Mouse (Mus musculus): ENCODE measurements around the gene Sema3d. TPM values are rescaled to one million over a fixed set of nuclear protein-coding genes. Genes with fewer than 3 reads are reported as not detected.

Sema3d gene
- polyA plus RNA-seq, 1 experiment = 2.2 TPM

GRCm38 (mm10) chr5:12498227-12498928 lies 115.2 kb downstream of the Sema3d start:
- no peak for DNase-seq (ENCODE audit: low read depth in 1 of 2, low spot score in 2 of 2)
- WGBS = 91% methylated on average over 6 of the region's 6 CpGs

DNA sequence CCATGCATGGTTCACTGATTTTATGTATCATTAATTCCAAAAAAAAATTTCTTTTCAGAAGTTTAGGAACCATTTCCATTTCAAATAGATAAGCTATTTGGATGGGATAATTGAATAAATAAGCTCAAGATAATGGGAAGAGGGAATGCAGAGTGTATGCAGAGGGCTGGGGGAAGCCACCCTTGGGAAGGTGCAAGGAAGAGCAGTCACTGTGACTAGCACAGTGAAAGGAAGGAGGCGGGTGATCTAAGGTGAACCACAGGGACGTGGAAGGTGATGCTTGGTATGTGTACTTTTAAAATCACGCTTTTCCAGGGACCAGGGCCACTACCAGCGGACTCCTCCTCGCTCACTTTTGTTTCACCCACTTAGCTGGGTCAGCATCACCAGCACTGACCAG lies 115.9 kb downstream of the Sema3d start:
- Histone ChIP-seq H3K4me3 (ENCODE audit: extremely low read depth, insufficient read depth, insufficient read length) (no peak overlapping the region), H3K4me1 (ENCODE audit: control insufficient read depth, insufficient read depth, insufficient read length) (no peaks in the 10 kb centered on the region), H3K36me3 (ENCODE audit: control insufficient read depth, insufficient read depth, low read length) (no peaks in the 10 kb centered on the region), H3K27ac (ENCODE audit: insufficient read depth, low read length) (no peak overlapping the region), H3K27me3 (ENCODE audit: control insufficient read depth, insufficient read depth, low read length) (no peaks in the 10 kb centered on the region)
- DNase-seq (ENCODE audit: low read depth in 1 of 2, low spot score in 2 of 2) = no peak
- 94% methylated on average over 5 of the region's 5 CpGs for WGBS
- no peak for TF ChIP-seq CTCF (IDR thresholded peaks at IDR 0.05; ENCODE audit: extremely low read depth, insufficient read depth, insufficient read length, insufficient replicate concordance)
- no peak for TF ChIP-seq POLR2A (IDR thresholded peaks at IDR 0.05; ENCODE audit: low read depth, low read length)

More at GRCm38 (mm10) chr5:12498227-12498928, 115.2 kb downstream of the Sema3d start:
- no peaks in the 10 kb centered on the region for H3K27me3 ChIP-seq (ENCODE audit: control insufficient read depth, insufficient read depth, low read length)
- TF ChIP-seq CTCF (IDR thresholded peaks at IDR 0.05; ENCODE audit: extremely low read depth, insufficient read depth, insufficient read length, insufficient replicate concordance) (no peak), POLR2A (IDR thresholded peaks at IDR 0.05; ENCODE audit: low read depth, low read length) (no peak)
- no peak overlapping the region for H3K27ac ChIP-seq (ENCODE audit: insufficient read depth, low read length)
- no peaks in the 10 kb centered on the region for H3K4me1 ChIP-seq (ENCODE audit: control insufficient read depth, insufficient read depth, insufficient read length)
- H3K4me3 ChIP-seq (ENCODE audit: extremely low read depth, insufficient read depth, insufficient read length) = no peak overlapping the region
- no peaks in the 10 kb centered on the region for H3K36me3 ChIP-seq (ENCODE audit: control insufficient read depth, insufficient read depth, low read length)

DNA sequence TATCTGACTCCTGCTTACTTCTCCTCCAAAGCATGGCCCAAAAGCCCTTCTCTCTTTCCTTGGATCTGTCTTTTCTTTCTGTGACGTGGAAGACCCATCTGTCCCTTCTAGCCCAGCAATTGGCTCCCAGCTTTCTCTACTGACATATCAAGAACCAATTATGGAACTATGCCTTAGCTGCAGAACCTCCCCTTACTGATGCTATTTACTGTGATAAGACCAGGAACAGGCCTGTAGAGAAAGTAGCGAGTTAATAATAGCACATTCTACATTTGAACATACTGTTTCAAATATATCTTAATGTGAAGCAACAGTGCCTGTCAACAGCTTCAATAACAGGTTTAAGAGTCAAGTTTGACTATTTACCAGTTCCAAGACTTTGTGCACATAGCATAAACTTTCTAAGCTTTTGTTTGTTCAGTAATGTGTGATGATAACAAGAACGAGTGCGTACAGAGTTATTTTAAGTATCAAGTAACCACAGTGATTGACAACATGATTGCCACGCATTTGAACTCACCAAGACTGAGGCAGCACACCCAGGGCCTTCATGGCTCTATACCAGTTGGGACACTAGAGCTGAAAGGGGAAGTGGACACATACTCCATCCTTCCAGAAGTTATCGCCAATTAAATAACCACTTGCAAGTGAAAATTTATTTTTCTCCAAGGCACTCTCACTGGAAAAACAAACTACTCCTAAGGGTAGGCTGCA lies 116.8 kb downstream of the Sema3d start:
- WGBS = 81% methylated on average over 6 of the region's 6 CpGs
- TF ChIP-seq CTCF (IDR thresholded peaks at IDR 0.05; ENCODE audit: extremely low read depth, insufficient read depth, insufficient read length, insufficient replicate concordance) = no peak
- TF ChIP-seq POLR2A (IDR thresholded peaks at IDR 0.05; ENCODE audit: low read depth, low read length) = no peak
- Histone ChIP-seq H3K27me3 (ENCODE audit: control insufficient read depth, insufficient read depth, low read length) (no peaks in the 10 kb centered on the region), H3K36me3 (ENCODE audit: control insufficient read depth, insufficient read depth, low read length) (no peaks in the 10 kb centered on the region), H3K27ac (ENCODE audit: insufficient read depth, low read length) (no peak overlapping the region), H3K4me1 (ENCODE audit: control insufficient read depth, insufficient read depth, insufficient read length) (no peaks in the 10 kb centered on the region), H3K4me3 (ENCODE audit: extremely low read depth, insufficient read depth, insufficient read length) (no peak overlapping the region)
- no peak for DNase-seq (ENCODE audit: low read depth in 1 of 2, low spot score in 2 of 2)

DNA sequence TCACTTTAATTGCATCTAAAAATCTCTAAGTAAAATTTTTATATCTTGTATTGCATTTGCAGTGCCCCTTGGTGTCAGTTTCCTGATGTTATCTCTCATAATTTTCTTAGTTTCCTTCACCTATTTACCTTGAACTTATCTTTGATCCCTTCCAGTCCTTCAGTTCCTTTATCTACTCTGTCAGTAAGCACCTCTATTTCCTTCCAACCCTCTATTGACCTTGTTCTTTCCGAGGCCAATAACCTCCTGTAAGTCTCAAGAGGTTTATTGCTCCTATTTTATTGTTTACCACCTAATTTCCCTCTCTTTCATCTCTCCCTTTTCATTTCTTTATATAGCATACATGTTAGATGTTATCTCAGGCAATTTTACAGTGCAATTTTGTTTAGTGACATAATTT lies 129.3 kb downstream of the Sema3d start:
- no peak overlapping the region for H3K4me3 ChIP-seq (ENCODE audit: extremely low read depth, insufficient read depth, insufficient read length)
- 55% methylated on average over 1 of the region's 1 CpGs for WGBS

GRCm38 (mm10) chr5:12515283-12515682 lies 132.1 kb downstream of the Sema3d start:
- no peak overlapping the region for H3K27ac ChIP-seq (ENCODE audit: insufficient read depth, low read length)
- DNase-seq (ENCODE audit: low read depth in 1 of 2, low spot score in 2 of 2) = no peak
- no peaks in the 10 kb centered on the region for H3K4me1 ChIP-seq (ENCODE audit: control insufficient read depth, insufficient read depth, insufficient read length)
- H3K36me3 ChIP-seq (ENCODE audit: control insufficient read depth, insufficient read depth, low read length) = no peaks in the 10 kb centered on the region
- TF ChIP-seq CTCF (IDR thresholded peaks at IDR 0.05; ENCODE audit: extremely low read depth, insufficient read depth, insufficient read length, insufficient replicate concordance) = no peak
- no peak for TF ChIP-seq POLR2A (IDR thresholded peaks at IDR 0.05; ENCODE audit: low read depth, low read length)
- H3K4me3 ChIP-seq (ENCODE audit: extremely low read depth, insufficient read depth, insufficient read length) = no peak overlapping the region
- WGBS = 84% methylated on average over 4 of the region's 4 CpGs
- no peaks in the 10 kb centered on the region for H3K27me3 ChIP-seq (ENCODE audit: control insufficient read depth, insufficient read depth, low read length)

More for the DNA sequence above, 129.3 kb downstream of the Sema3d start:
- no peak overlapping the region for H3K27ac ChIP-seq (ENCODE audit: insufficient read depth, low read length)
- no peaks in the 10 kb centered on the region for H3K4me1 ChIP-seq (ENCODE audit: control insufficient read depth, insufficient read depth, insufficient read length)
- TF ChIP-seq CTCF (IDR thresholded peaks at IDR 0.05; ENCODE audit: extremely low read depth, insufficient read depth, insufficient read length, insufficient replicate concordance) (no peak), POLR2A (IDR thresholded peaks at IDR 0.05; ENCODE audit: low read depth, low read length) (no peak)
- H3K27me3 ChIP-seq (ENCODE audit: control insufficient read depth, insufficient read depth, low read length) = no peaks in the 10 kb centered on the region
- no peaks in the 10 kb centered on the region for H3K36me3 ChIP-seq (ENCODE audit: control insufficient read depth, insufficient read depth, low read length)
- no peak for DNase-seq (ENCODE audit: low read depth in 1 of 2, low spot score in 2 of 2)

- no peaks in the 10 kb centered on the region for H3K36me3 ChIP-seq (ENCODE audit: control insufficient read depth, insufficient read depth, low read length)
- WGBS = 72% methylated on average over 4 of the region's 4 CpGs
- TF ChIP-seq CTCF (IDR thresholded peaks at IDR 0.05; ENCODE audit: extremely low read depth, insufficient read depth, insufficient read length, insufficient replicate concordance) (no peak), POLR2A (IDR thresholded peaks at IDR 0.05; ENCODE audit: low read depth, low read length) (no peak)
- no peaks in the 10 kb centered on the region for H3K27me3 ChIP-seq (ENCODE audit: control insufficient read depth, insufficient read depth, low read length)
- no peak overlapping the region for H3K4me3 ChIP-seq (ENCODE audit: extremely low read depth, insufficient read depth, insufficient read length)
- no peak overlapping the region for H3K27ac ChIP-seq (ENCODE audit: insufficient read depth, low read length)
- no peak for DNase-seq (ENCODE audit: low read depth in 1 of 2, low spot score in 2 of 2)
- H3K4me1 ChIP-seq (ENCODE audit: control insufficient read depth, insufficient read depth, insufficient read length) = no peaks in the 10 kb centered on the region
These were observed 142.1 kb downstream of the Sema3d start for GRCm38 (mm10) chr5:12525235-12525767.
